8 mouse cellular contexts compared by ENCODE assay signal in genomic region chr1:104769250-104769607, GRCm38 (mm10). TPM values are rescaled to one million over a fixed set of nuclear protein-coding genes. Genes with fewer than 3 reads are reported as not detected.
DNase-seq lines count a peak whose midpoint lies in the region; ATAC-seq lines count a peak whose summit lies in the region.

No protein-coding gene starts in this region.

- peaks cover 6% of the 10 kb centered on the region; the same call in 1 of the 2 replicates for H3K4me1 ChIP-seq in megakaryocyte, embryonic 14.5 days
- H3K4me1 ChIP-seq in hindbrain, embryonic 16.5 days (ENCODE audit: control insufficient read depth, insufficient read depth, low read depth, low read length): no peaks in the 10 kb centered on the region
- no peaks in the 10 kb centered on the region for H3K4me1 ChIP-seq in midbrain, embryonic 11.5 days (ENCODE audit: control insufficient read depth, insufficient read depth, low read length)

- peak overlapping the region; percentile 37 for H3K27ac ChIP-seq in hindbrain, embryonic 16.5 days (ENCODE audit: low read depth, low read length)
- no peak overlapping the region for H3K27ac ChIP-seq in midbrain, embryonic 11.5 days (ENCODE audit: low read depth, low read length)

- H3K4me2 ChIP-seq in hindbrain, embryonic 16.5 days (ENCODE audit: low read length): peak overlapping the region; percentile 63
- peak overlapping the region; percentile 90 for H3K4me2 ChIP-seq in midbrain, embryonic 11.5 days

- WGBS in hindbrain, embryonic 16.5 days: under 1% methylated on average over 12 of the region's 12 CpGs
- under 1% methylated on average over 12 of the region's 12 CpGs for WGBS in midbrain, embryonic 11.5 days

- DNase-seq in embryo, embryonic 9.5 days (ENCODE audit: extremely low spot score): peak; percentile 57
- DNase-seq in midbrain, embryonic 11.5 days (ENCODE audit: low spot score, missing footprints): no peak
- no peak for DNase-seq in urinary bladder, adult 2 months (ENCODE audit: low spot score)

- H3K9me3 ChIP-seq in megakaryocyte, embryonic 14.5 days: peaks cover 17% of the 10 kb centered on the region
- no peaks in the 10 kb centered on the region for H3K9me3 ChIP-seq in hindbrain, embryonic 16.5 days (ENCODE audit: control insufficient read depth, low read length)
- no peaks in the 10 kb centered on the region for H3K9me3 ChIP-seq in midbrain, embryonic 11.5 days (ENCODE audit: control insufficient read depth, low read length)

- H3K27me3 ChIP-seq in megakaryocyte, embryonic 14.5 days (replicated peaks): peaks cover 22% of the 10 kb centered on the region
- no peaks in the 10 kb centered on the region for H3K27me3 ChIP-seq in hindbrain, embryonic 16.5 days (replicated peaks; ENCODE audit: control insufficient read depth, insufficient read depth, low read length)
- peaks cover 2% of the 10 kb centered on the region; the same call in 1 of the 2 replicates for H3K27me3 ChIP-seq in midbrain, embryonic 11.5 days (ENCODE audit: control insufficient read depth, insufficient read depth, low read length)

- peak overlapping the region; percentile 73 for H3K9ac ChIP-seq in hindbrain, embryonic 16.5 days (ENCODE audit: low read depth, low read length)
- H3K9ac ChIP-seq in midbrain, embryonic 11.5 days (ENCODE audit: low read length): peak overlapping the region; percentile 61

- no peaks in the 10 kb centered on the region for H3K36me3 ChIP-seq in megakaryocyte, embryonic 14.5 days (replicated peaks; ENCODE audit: low read length)
- H3K36me3 ChIP-seq in hindbrain, embryonic 16.5 days (ENCODE audit: control insufficient read depth, insufficient read depth, low read length): no peaks in the 10 kb centered on the region
- no peaks in the 10 kb centered on the region for H3K36me3 ChIP-seq in midbrain, embryonic 11.5 days (ENCODE audit: control insufficient read depth, insufficient read depth, low read length)

- H3K4me3 ChIP-seq in megakaryocyte, embryonic 14.5 days (replicated peaks): peak overlapping the region; percentile 59
- H3K4me3 ChIP-seq in hindbrain, embryonic 16.5 days (ENCODE audit: low read length): peak overlapping the region; percentile 53
- H3K4me3 ChIP-seq in midbrain, embryonic 11.5 days (ENCODE audit: low read depth, low read length): peak overlapping the region; percentile 47

- ATAC-seq in megakaryocyte, adult 5-6 weeks (ENCODE audit: poor library complexity, severe bottlenecking): no peak
- peak; percentile 80 for ATAC-seq in hindbrain, embryonic 16.5 days
- peak; percentile 77 for ATAC-seq in midbrain, embryonic 11.5 days (ENCODE audit: low FRiP score)
- no peak for ATAC-seq in activated CD4-positive, CD25-positive, alpha-beta regulatory T cell, adult 4 months
- ATAC-seq in CD4-positive, CD25-positive, alpha-beta regulatory T cell, adult 4 months: no peak

RNA-seq across cellular contexts. Expression of gene Cdh20, which starts 0.9 kb away (rescaled TPM):
- polyA plus RNA-seq in megakaryocyte, embryonic 14.5 days (2012; ENCODE audit: insufficient read depth, low replicate concordance): not detected in 2 replicates
- not detected in 2 replicates for total RNA-seq in megakaryocyte, adult 5-6 weeks (2015)
- total RNA-seq in megakaryocyte, adult 5-6 weeks (2017): not detected in 2 replicates
- 5.6 and 5.7 TPM in 2 replicates for polyA plus RNA-seq in hindbrain, embryonic 16.5 days (2015; fragmentation: Nextera tagmentation; extraction: Ambion mirVana)
- 0.72 and 0.73 TPM in 2 replicates for polyA plus RNA-seq in midbrain, embryonic 11.5 days (2014; fragmentation: Nextera tagmentation; extraction: Ambion mirVana)
- not detected for polyA plus RNA-seq in activated CD4-positive, CD25-positive, alpha-beta regulatory T cell, adult 4 months (2017; shearing (Covaris generic))
- 0.03 and 0.07 TPM in 2 replicates for polyA plus RNA-seq in urinary bladder, adult 2 months (2012; rRNA removed)
- not detected for polyA plus RNA-seq in CD4-positive, CD25-positive, alpha-beta regulatory T cell, adult 4 months (2017; shearing (Covaris generic))

Comparison
In these comparisons a context has a peak if more than half of its experiments do, and no peak if none do; other contexts are left out.
1. ATAC-seq: peak in hindbrain, embryonic 16.5 days (single experiment) and midbrain, embryonic 11.5 days (single experiment); none in megakaryocyte, adult 5-6 weeks (single experiment), activated CD4-positive, CD25-positive, alpha-beta regulatory T cell, adult 4 months (single experiment) and CD4-positive, CD25-positive, alpha-beta regulatory T cell, adult 4 months (single experiment).
2. Peak in every context shown above with its lines, with median percentiles within 50 percentile points of each other: H3K4me3 ChIP-seq.